Mouse (Mus musculus): Measurements from ENCODE around the gene Nus1.

DNA sequence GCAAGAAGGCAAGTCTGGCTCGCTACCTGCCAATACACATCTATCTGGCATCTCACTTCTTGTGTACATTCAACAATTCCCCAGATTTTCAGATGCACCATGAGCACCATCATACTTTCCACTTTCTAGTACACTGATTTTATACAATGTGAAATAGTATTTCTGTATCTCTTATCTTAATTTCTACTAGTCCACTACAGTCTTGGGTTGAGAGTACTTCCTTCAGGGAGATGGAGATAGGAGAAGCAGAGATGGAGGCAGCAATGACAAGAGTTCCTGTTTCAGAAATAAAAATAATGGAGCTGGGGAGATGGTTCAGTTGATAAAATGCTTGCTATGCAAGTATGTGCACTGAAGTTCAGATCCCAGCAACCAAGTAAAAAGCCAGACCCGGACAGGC, 39.5 kb upstream of the Nus1 start:
- TF ChIP-seq CTCF (IDR thresholded peaks at IDR 0.05; ENCODE audit: extremely low read depth, insufficient read depth, insufficient read length, insufficient replicate concordance) (no peak), POLR2A (IDR thresholded peaks at IDR 0.05; ENCODE audit: low read depth, low read length) (no peak)

Measured in spleen, adult 2 months (tissue).